In the genomic region with DNA sequence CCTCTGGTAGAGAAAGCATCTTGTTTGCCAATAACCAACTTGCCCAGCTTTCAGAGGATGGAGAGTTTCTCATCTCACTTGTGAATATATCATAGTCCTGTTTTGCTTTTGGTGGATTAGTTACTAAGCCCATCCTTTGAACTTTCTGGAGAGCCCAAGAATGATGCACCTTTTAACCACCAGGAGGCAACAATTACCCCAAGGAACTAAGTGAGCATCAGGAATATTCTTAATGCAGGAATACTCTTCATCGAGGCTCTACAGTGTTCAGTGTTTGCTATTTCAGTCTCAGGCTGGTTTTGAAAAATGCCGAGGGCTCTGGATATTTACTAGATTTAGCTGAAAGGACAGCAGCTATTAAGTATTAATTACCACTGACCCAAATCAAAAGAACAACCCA, we compare ENCODE assay signal across 9 mouse cellular contexts. TPM values are rescaled to one million over a fixed set of nuclear protein-coding genes. Genes with fewer than 3 reads are reported as not detected.
DNase-seq lines count a peak whose midpoint lies in the region; ATAC-seq and TF ChIP-seq lines count a peak whose summit lies in the region.
"Had no signal": no experiment of that assay in that cellular context is flagged by ENCODE, and none has a peak within 500 bp of the region (broad histone marks: within the 10 kb centered on the region; RNA-seq: fewer than 3 reads in every experiment).

No protein-coding gene starts in this region.

- peak; percentile 46 for DNase-seq in embryonic facial prominence, embryonic 11.5 days (ENCODE audit: low spot score)
- no peak for DNase-seq in embryonic facial prominence, embryonic 10.5 days (ENCODE audit: low spot score)
- no peak for DNase-seq in liver, adult 2 months (ENCODE audit: extremely low read depth, low read depth, low spot score)
- no peak for DNase-seq in liver, embryonic 11.5 days (ENCODE audit: low spot score)
- DNase-seq in brain, adult 2 months (ENCODE audit: low read depth, low spot score): peak; percentile 55
- peak; percentile 17 for DNase-seq in retina, embryonic 14.5 days (ENCODE audit: low spot score)
- DNase-seq in left cerebral cortex, postnatal 10 days (ENCODE audit: extremely low spot score in 1 of 2, low spot score in 2 of 2): no peak
- no peak for DNase-seq in urinary bladder, adult 2 months (ENCODE audit: low spot score)

- no peaks in the 10 kb centered on the region for H3K9me3 ChIP-seq in embryonic facial prominence, embryonic 11.5 days (replicated peaks; ENCODE audit: control insufficient read depth, low read length)
- no peaks in the 10 kb centered on the region for H3K9me3 ChIP-seq in embryonic facial prominence, embryonic 10.5 days
- no peaks in the 10 kb centered on the region for H3K9me3 ChIP-seq in liver, embryonic 11.5 days (ENCODE audit: control insufficient read depth, low read length)
- H3K9me3 ChIP-seq: neural tube, embryonic 13.5 days had no signal

- TF ChIP-seq POLR2A in liver, adult 2 months (IDR thresholded peaks at IDR 0.05; ENCODE audit: extremely low read depth, insufficient read depth, low read length): no peak

- no peak overlapping the region for H3K9ac ChIP-seq in embryonic facial prominence, embryonic 11.5 days (replicated peaks; ENCODE audit: low read length)
- H3K9ac ChIP-seq in liver, adult 2 months (ENCODE audit: low read depth, low read length): no peak overlapping the region
- H3K9ac ChIP-seq in liver, embryonic 11.5 days (ENCODE audit: low read depth, low read length): no peak overlapping the region
- H3K9ac ChIP-seq: neural tube, embryonic 13.5 days had no signal

- H3K27me3 ChIP-seq in embryonic facial prominence, embryonic 11.5 days (ENCODE audit: control insufficient read depth, insufficient read depth, low read length): no peaks in the 10 kb centered on the region
- H3K27me3 ChIP-seq in embryonic facial prominence, embryonic 10.5 days (replicated peaks; ENCODE audit: low read depth, poor library complexity, severe bottlenecking): no peaks in the 10 kb centered on the region
- no peaks in the 10 kb centered on the region for H3K27me3 ChIP-seq in liver, adult 2 months (ENCODE audit: control insufficient read depth, insufficient read depth, low read length)
- H3K27me3 ChIP-seq in liver, embryonic 11.5 days (replicated peaks; ENCODE audit: control insufficient read depth, insufficient read depth, low read length): no peaks in the 10 kb centered on the region
- H3K27me3 ChIP-seq: neural tube, embryonic 13.5 days had no signal

- peak; percentile 27; the same call in 1 of the 2 replicates for TF ChIP-seq CTCF in liver, adult 2 months (IDR thresholded peaks at IDR 0.05; ENCODE audit: low read depth, low read length)

- no peak overlapping the region for H3K27ac ChIP-seq in embryonic facial prominence, embryonic 11.5 days (replicated peaks; ENCODE audit: low read depth, low read length)
- H3K27ac ChIP-seq in embryonic facial prominence, embryonic 10.5 days (replicated peaks): no peak overlapping the region
- H3K27ac ChIP-seq in liver, adult 2 months (replicated peaks; ENCODE audit: insufficient read depth, low read depth, low read length): no peak overlapping the region
- no peak overlapping the region for H3K27ac ChIP-seq in liver, embryonic 11.5 days (ENCODE audit: low read depth, low read length)
- H3K27ac ChIP-seq: neural tube, embryonic 13.5 days had no signal

- no peak overlapping the region for H3K4me3 ChIP-seq in embryonic facial prominence, embryonic 11.5 days (ENCODE audit: low read depth, low read length)
- no peak overlapping the region for H3K4me3 ChIP-seq in embryonic facial prominence, embryonic 10.5 days
- H3K4me3 ChIP-seq in liver, adult 2 months (ENCODE audit: insufficient read depth, low read depth, low read length): no peak overlapping the region
- H3K4me3 ChIP-seq in liver, embryonic 11.5 days (ENCODE audit: low read depth, low read length): no peak overlapping the region
- H3K4me3 ChIP-seq: neural tube, embryonic 13.5 days had no signal

- H3K4me2 ChIP-seq in embryonic facial prominence, embryonic 11.5 days (ENCODE audit: low read depth, low read length): no peak overlapping the region
- no peak overlapping the region for H3K4me2 ChIP-seq in liver, embryonic 11.5 days
- H3K4me2 ChIP-seq: neural tube, embryonic 13.5 days had no signal

- no peaks in the 10 kb centered on the region for H3K4me1 ChIP-seq in embryonic facial prominence, embryonic 11.5 days (ENCODE audit: control insufficient read depth, insufficient read depth, low read length)
- H3K4me1 ChIP-seq in embryonic facial prominence, embryonic 10.5 days: no peaks in the 10 kb centered on the region
- H3K4me1 ChIP-seq in liver, adult 2 months (ENCODE audit: control insufficient read depth, insufficient read depth, low read length): peaks cover 4% of the 10 kb centered on the region
- H3K4me1 ChIP-seq in liver, embryonic 11.5 days (replicated peaks; ENCODE audit: control insufficient read depth, insufficient read depth, low read length): no peaks in the 10 kb centered on the region
- H3K4me1 ChIP-seq: neural tube, embryonic 13.5 days had no signal

- H3K79me2 ChIP-seq in liver, adult 2 months (ENCODE audit: control insufficient read depth, insufficient read depth, low read length): no peaks in the 10 kb centered on the region

- intact Hi-C loops in left cerebral cortex, postnatal 10 days (cut with DNase I): no loop called here

- 80% methylated on average over 2 of the region's 2 CpGs for WGBS in embryonic facial prominence, embryonic 11.5 days
- 88% methylated on average over 2 of the region's 2 CpGs for WGBS in embryonic facial prominence, embryonic 10.5 days
- WGBS in liver, adult 2 months: 62% methylated on average over 2 of the region's 2 CpGs
- WGBS in liver, embryonic 11.5 days: 77% methylated on average over 2 of the region's 2 CpGs

- peaks cover 2% of the 10 kb centered on the region; the same call in 1 of the 2 replicates for H3K36me3 ChIP-seq in embryonic facial prominence, embryonic 11.5 days (replicated peaks; ENCODE audit: control insufficient read depth, insufficient read depth, low read depth, low read length)
- peaks cover 89% of the 10 kb centered on the region for H3K36me3 ChIP-seq in embryonic facial prominence, embryonic 10.5 days (replicated peaks)
- H3K36me3 ChIP-seq in liver, adult 2 months (ENCODE audit: control insufficient read depth, insufficient read depth, low read length): peaks cover 19% of the 10 kb centered on the region
- H3K36me3 ChIP-seq in liver, embryonic 11.5 days (ENCODE audit: control insufficient read depth, insufficient read depth, low read length): peaks cover 12% of the 10 kb centered on the region

- no peak for ATAC-seq in embryonic facial prominence, embryonic 11.5 days (replicated peaks; ENCODE audit: insufficient number of reproducible peaks, low FRiP score, low TSS enrichment, low read depth)
- ATAC-seq in liver, embryonic 11.5 days (replicated peaks; ENCODE audit: low FRiP score): no peak

RNA-seq across cellular contexts. Expression of a gene that starts 26.0 kb away (rescaled TPM):
- polyA plus RNA-seq in embryonic facial prominence, embryonic 11.5 days (2014; fragmentation: Nextera tagmentation; extraction: Ambion mirVana): 167 TPM in 2 replicates
- polyA plus RNA-seq in embryonic facial prominence, embryonic 10.5 days (2016; fragmentation: Nextera tagmentation; extraction: Ambion mirVana): 115 and 119 TPM in 2 replicates
- total RNA-seq in liver, adult 2 months (2014; rRNA removed): 68.0 and 77.9 TPM in 2 replicates
- polyA plus RNA-seq in liver, adult 2 months (2012; rRNA removed): 56.4 and 70.4 TPM in 2 replicates
- 67.8 and 69.4 TPM in 2 replicates for polyA plus RNA-seq in liver, embryonic 11.5 days (2014; fragmentation: Nextera tagmentation; extraction: Ambion mirVana)
- total RNA-seq in left cerebral cortex, postnatal 10 days (2021): 100 to 1,000 TPM; 312 to 335 TPM
- polyA plus RNA-seq in urinary bladder, adult 2 months (2012; rRNA removed): 65.0 and 103 TPM in 2 replicates

RNA-seq across cellular contexts. Expression of a gene that starts 26.1 kb away (rescaled TPM):
- polyA plus RNA-seq in embryonic facial prominence, embryonic 11.5 days (2014; fragmentation: Nextera tagmentation; extraction: Ambion mirVana): 1.4 and 1.7 TPM in 2 replicates
- polyA plus RNA-seq in embryonic facial prominence, embryonic 10.5 days (2016; fragmentation: Nextera tagmentation; extraction: Ambion mirVana): 1.3 and 1.8 TPM in 2 replicates
- 0.13 and 0.28 TPM in 2 replicates for total RNA-seq in liver, adult 2 months (2014; rRNA removed)
- polyA plus RNA-seq in liver, adult 2 months (2012; rRNA removed): not detected in 2 replicates
- 1.4 and 2.2 TPM in 2 replicates for polyA plus RNA-seq in liver, embryonic 11.5 days (2014; fragmentation: Nextera tagmentation; extraction: Ambion mirVana)
- under 1 TPM in 1 of 2 experiments, not detected in 1; 0.95 TPM for total RNA-seq in left cerebral cortex, postnatal 10 days (2021)
- polyA plus RNA-seq in urinary bladder, adult 2 months (2012; rRNA removed): 0.44 and 0.68 TPM in 2 replicates

Comparison
In these comparisons a context has a peak if more than half of its experiments do, and no peak if none do; other contexts are left out.
1. DNase-seq: peak in embryonic facial prominence, embryonic 11.5 days (single experiment), brain, adult 2 months (single experiment) and retina, embryonic 14.5 days (single experiment); none in embryonic facial prominence, embryonic 10.5 days (single experiment), liver, adult 2 months (single experiment), liver, embryonic 11.5 days (single experiment), left cerebral cortex, postnatal 10 days (0 of 2) and urinary bladder, adult 2 months (single experiment).